Mouse (Mus musculus) intestine, embryonic 16.5 days (tissue): Measurements from ENCODE around the gene Itpripl1. TPM values are rescaled to one million over a fixed set of nuclear protein-coding genes. Genes with fewer than 3 reads are reported as not detected.
"Not testable (repeated sequence)": the region's sequence is repeated elsewhere in the genome, so short reads cannot be mapped to it uniquely, and the experiment has no call there.

ENCODE experiments used
- ATAC-seq: fragments of 200-750 bp; cut with Nextera tagmentation; 2 replicates; pipeline ENCODE4 v1.8.0; 2017; ENCODE audit warnings: moderate TSS enrichment, moderate library complexity
- H3K27ac ChIP-seq: fragments of 300-500 bp; sonication (generic); 2 replicates; pipeline ENCODE4 v1.5.1; 2014; ENCODE audit warnings: mild to moderate bottlenecking, low read length
- H3K27me3 ChIP-seq: fragments of 300-500 bp; sonication (generic); replicated peaks from 2 replicates; pipeline ENCODE4 v1.6.1; 2014; ENCODE audit warnings: low read length, control low read depth, mixed read lengths; ENCODE audit not compliant: control insufficient read depth, insufficient read depth
- H3K36me3 ChIP-seq: fragments of 300-500 bp; sonication (generic); 2 replicates; pipeline ENCODE4 v1.6.1; 2014; ENCODE audit warnings: low read length, control low read depth; ENCODE audit not compliant: control insufficient read depth, insufficient read depth
- H3K4me1 ChIP-seq: fragments of 300-500 bp; sonication (generic); 2 replicates; pipeline ENCODE4 v1.6.1; 2014; ENCODE audit warnings: low read length, control low read depth, mixed read lengths; ENCODE audit not compliant: control insufficient read depth, insufficient read depth
- H3K4me2 ChIP-seq: fragments of 300-500 bp; sonication (generic); 2 replicates; pipeline ENCODE4 v1.6.1; 2014; ENCODE audit warnings: low read depth, low read length, control low read depth
- H3K4me3 ChIP-seq: fragments of 300-500 bp; sonication (generic); 2 replicates; pipeline ENCODE4 v1.5.1; 2014; ENCODE audit warnings: mild to moderate bottlenecking, low read length
- H3K9ac ChIP-seq: fragments of 300-500 bp; sonication (generic); 2 replicates; pipeline ENCODE4 v1.6.1; 2014; ENCODE audit warnings: low read depth, low read length
- H3K9me3 ChIP-seq: fragments of 300-500 bp; sonication (generic); 2 replicates; pipeline ENCODE4 v1.6.1; 2016; ENCODE audit warnings: low read length, control low read depth; ENCODE audit not compliant: control insufficient read depth
- WGBS: fragments of 180-500 bp; shearing (Covaris S2); extraction: QIAGEN DNeasy Blood & Tissue Kit; methylation state at CpG from one replicate; pipeline ENCODE4 v1.1.7; 2014; 5-methylcytosine and 5-hydroxymethylcytosine counted together
- polyA plus RNA-seq: library from polyadenylated mRNA; unstranded; fragments of >200 nt; fragmentation: Nextera tagmentation; extraction: Ambion mirVana; gene quantifications from 2 replicates; pipeline ENCODE4 v1.2.1, GENCODE M21; 2015

Itpripl1 gene
- polyA plus RNA-seq, 1 experiment from 2014 or later: 25.0 TPM

- Histone ChIP-seq H3K4me1 (no peaks in the 10 kb centered on the region), H3K4me3 (no peak overlapping the region), H3K4me2 (no peak overlapping the region), H3K9me3 (no peaks in the 10 kb centered on the region), H3K27me3 (no peaks in the 10 kb centered on the region), H3K9ac (no peak overlapping the region), H3K27ac (peak overlapping the region; percentile 14; the same call in 1 of the 2 replicates), H3K36me3 (peaks cover 31% of the 10 kb centered on the region)
- WGBS: 84% methylated on average over 8 of the region's 8 CpGs
- ATAC-seq: no peak
Measured at GRCm38 (mm10) chr2:127121591-127122235, 21.5 kb downstream of the Itpripl1 start.

GRCm38 (mm10) chr2:127108986-127109385 is 34.3 kb downstream of the Itpripl1 start:
- no peaks in the 10 kb centered on the region for H3K9me3 ChIP-seq
- no peak overlapping the region for H3K4me3 ChIP-seq
- ATAC-seq: no peak
- no peaks in the 10 kb centered on the region for H3K27me3 ChIP-seq
- H3K4me2 ChIP-seq: no peak overlapping the region
- H3K27ac ChIP-seq: no peak overlapping the region
- 94% methylated on average over 4 of the region's 4 CpGs for WGBS
- no peak overlapping the region for H3K9ac ChIP-seq
- H3K36me3 ChIP-seq: peaks cover 25% of the 10 kb centered on the region
- H3K4me1 ChIP-seq: no peaks in the 10 kb centered on the region

GRCm38 (mm10) chr2:127092000-127092399 is 51.2 kb downstream of the Itpripl1 start:
- Histone ChIP-seq H3K36me3 (no peaks in the 10 kb centered on the region; the same call in 1 of the 2 replicates), H3K4me2 (no peak overlapping the region), H3K27me3 (no peaks in the 10 kb centered on the region), H3K27ac (no peak overlapping the region), H3K9me3 (no peaks in the 10 kb centered on the region), H3K4me1 (no peaks in the 10 kb centered on the region), H3K4me3 (no peak overlapping the region), H3K9ac (no peak overlapping the region)
- ATAC-seq: no peak
- 67% methylated on average over 8 of the region's 8 CpGs for WGBS

GRCm38 (mm10) chr2:127090151-127090550 is 53.1 kb downstream of the Itpripl1 start:
- H3K9me3 ChIP-seq, H3K9ac ChIP-seq, H3K36me3 ChIP-seq, ATAC-seq, H3K4me3 ChIP-seq, H3K27me3 ChIP-seq, H3K4me1 ChIP-seq, H3K27ac ChIP-seq, H3K4me2 ChIP-seq: not testable (repeated sequence)

Other genes with a start within 250 kb of the Itpripl1 start
- 57.8 and 64.3 TPM in 2 replicates for gene Sppl2a, start 210.2 kb downstream of the Itpripl1 start, polyA plus RNA-seq
- 6.9 and 7.6 TPM in 2 replicates for gene Ap4e1, start 134.7 kb downstream of the Itpripl1 start, polyA plus RNA-seq
- gene Blvra, start 72.8 kb downstream of the Itpripl1 start, polyA plus RNA-seq: 63.9 TPM in 2 replicates
- 56.9 and 63.5 TPM in 2 replicates for gene Ncaph, start 9.5 kb downstream of the Itpripl1 start, polyA plus RNA-seq
- 1.4 TPM in 2 replicates for gene 1810024B03Rik, start 64.8 kb upstream of the Itpripl1 start, polyA plus RNA-seq
- 37.7 and 39.8 TPM in 2 replicates for gene Snrnp200, start 64.9 kb upstream of the Itpripl1 start, polyA plus RNA-seq
- 63.1 and 63.3 TPM in 2 replicates for gene Ciao1, start 104.4 kb upstream of the Itpripl1 start, polyA plus RNA-seq
- gene Tmem127, start 104.5 kb upstream of the Itpripl1 start, polyA plus RNA-seq: 23.1 and 24.9 TPM in 2 replicates
- 77.6 and 78.1 TPM in 2 replicates for gene Stard7, start 126.8 kb upstream of the Itpripl1 start, polyA plus RNA-seq
- 2.1 and 3.5 TPM in 2 replicates for gene Dusp2, start 192.7 kb upstream of the Itpripl1 start, polyA plus RNA-seq
- not detected in 2 replicates for gene Astl, start 195.2 kb upstream of the Itpripl1 start, polyA plus RNA-seq
- 1.3 and 2.0 TPM in 2 replicates for gene Adra2b, start 219.8 kb upstream of the Itpripl1 start, polyA plus RNA-seq